Mouse (Mus musculus): ENCODE data around the gene Ccdc142. TPM values are rescaled to one million over a fixed set of nuclear protein-coding genes. Genes with fewer than 3 reads are reported as not detected.

Ccdc142 gene
- total RNA-seq, 2 experiments from 2014 or later, result 1.2 TPM; not detected in 1

GRCm38 (mm10) chr6:83115011-83115671 lies 13.7 kb downstream of the Ccdc142 start, which contains the start of gene Mogs:
Gene Mogs (plus strand): TSS chr6:83115496.
- intact Hi-C loops (cut with DNase I; ENCODE audit: low total_unique reads), result loop anchor here (5.0 kb wide), 1 partner anchor 47 kb away; no protein-coding TSS in a partner anchor
- peak; percentile 96 for DNase-seq

- DNase-seq, result no peak
- intact Hi-C loops (cut with DNase I; ENCODE audit: low total_unique reads), result loop anchor here (5.0 kb wide), 1 partner anchor 46 kb away; no protein-coding TSS in a partner anchor
Measured at GRCm38 (mm10) chr6:83115682-83116372, 14.4 kb downstream of the Ccdc142 start.

GRCm38 (mm10) chr6:83116373-83117164 lies 15.2 kb downstream of the Ccdc142 start:
- intact Hi-C loops (cut with DNase I; ENCODE audit: low total_unique reads), result loop anchor here (5.0 kb wide), 1 partner anchor 46 kb away; no protein-coding TSS in a partner anchor
- DNase-seq, result no peak

GRCm38 (mm10) chr6:83117165-83117438 lies 15.7 kb downstream of the Ccdc142 start:
- intact Hi-C loops (cut with DNase I; ENCODE audit: low total_unique reads), result loop anchor here (5.0 kb wide), 1 partner anchor 45 kb away; no protein-coding TSS in a partner anchor

GRCm38 (mm10) chr6:83117616-83118015 lies 16.2 kb downstream of the Ccdc142 start:
- intact Hi-C loops (cut with DNase I; ENCODE audit: low total_unique reads), result loop anchor here (5.0 kb wide), 1 partner anchor 45 kb away; no protein-coding TSS in a partner anchor

More at GRCm38 (mm10) chr6:83117165-83117438, 15.7 kb downstream of the Ccdc142 start:
- DNase-seq, result no peak

GRCm38 (mm10) chr6:83118369-83118768 lies 17.0 kb downstream of the Ccdc142 start:
- DNase-seq, result no peak
- intact Hi-C loops (cut with DNase I; ENCODE audit: low total_unique reads), result loop anchor here (5.0 kb wide), 1 partner anchor 44 kb away; no protein-coding TSS in a partner anchor

More at GRCm38 (mm10) chr6:83117616-83118015, 16.2 kb downstream of the Ccdc142 start:
- DNase-seq, result no peak

GRCm38 (mm10) chr6:83118825-83119733 lies 17.7 kb downstream of the Ccdc142 start:
- intact Hi-C loops (cut with DNase I; ENCODE audit: low total_unique reads), result loop anchor here (5.0 kb wide), 1 partner anchor 43 kb away; no protein-coding TSS in a partner anchor

GRCm38 (mm10) chr6:83119734-83120051 lies 18.3 kb downstream of the Ccdc142 start:
- intact Hi-C loops (cut with DNase I; ENCODE audit: low total_unique reads), result loop anchor here (5.0 kb wide), 1 partner anchor 43 kb away; no protein-coding TSS in a partner anchor
- no peak for DNase-seq

More at GRCm38 (mm10) chr6:83118825-83119733, 17.7 kb downstream of the Ccdc142 start:
- no peak for DNase-seq

- intact Hi-C loops (cut with DNase I; ENCODE audit: low total_unique reads), result no loop called here
- peak; percentile 90 for DNase-seq
Measured at GRCm38 (mm10) chr6:83120930-83121862, 19.8 kb downstream of the Ccdc142 start, which contains the start of gene Wbp1. Gene Wbp1 (minus strand): TSS chr6:83121559.

GRCm38 (mm10) chr6:83121863-83122710 lies 20.7 kb downstream of the Ccdc142 start:
- intact Hi-C loops (cut with DNase I; ENCODE audit: low total_unique reads), result no loop called here
- DNase-seq, result peak; percentile 37

GRCm38 (mm10) chr6:83122961-83123360 lies 21.6 kb downstream of the Ccdc142 start:
- intact Hi-C loops (cut with DNase I; ENCODE audit: low total_unique reads), result no loop called here

GRCm38 (mm10) chr6:83124851-83125312 lies 23.5 kb downstream of the Ccdc142 start:
- peak; percentile 91 for DNase-seq
- intact Hi-C loops (cut with DNase I; ENCODE audit: low total_unique reads), result no loop called here

More at GRCm38 (mm10) chr6:83122961-83123360, 21.6 kb downstream of the Ccdc142 start:
- DNase-seq, result no peak

GRCm38 (mm10) chr6:83125331-83125730 lies 23.9 kb downstream of the Ccdc142 start, which contains the start of gene Ino80b:
Gene Ino80b (minus strand): TSS chr6:83125431.
- intact Hi-C loops (cut with DNase I; ENCODE audit: low total_unique reads), result no loop called here

GRCm38 (mm10) chr6:83127419-83127818 lies 26.0 kb downstream of the Ccdc142 start:
- intact Hi-C loops (cut with DNase I; ENCODE audit: low total_unique reads), result no loop called here
- DNase-seq, result no peak

More at GRCm38 (mm10) chr6:83125331-83125730, 23.9 kb downstream of the Ccdc142 start, which contains the start of gene Ino80b:
- DNase-seq, result no peak

GRCm38 (mm10) chr6:83131469-83132034 lies 30.2 kb downstream of the Ccdc142 start:
- intact Hi-C loops (cut with DNase I; ENCODE audit: low total_unique reads), result no loop called here
- no peak for DNase-seq
